Mouse (Mus musculus) testis, adult 2 months (tissue): ENCODE results near the gene Ulk1. TPM values are rescaled to one million over a fixed set of nuclear protein-coding genes. Genes with fewer than 3 reads are reported as not detected.
A peak's percentile ranks its signal among the peaks of the same experiment; 100 is the strongest.
"Not testable (repeated sequence)": the region's sequence is repeated elsewhere in the genome, so short reads cannot be mapped to it uniquely, and the experiment has no call there.

Source experiments
- H3K27ac ChIP-seq: fragments of 200-500 bp; 2 replicates; pipeline ENCODE4 v1.5.1; 2012; ENCODE audit warnings: low read depth, low read length; ENCODE audit not compliant: control insufficient read depth, insufficient read depth
- H3K27me3 ChIP-seq: fragments of 200-500 bp; 2 replicates; pipeline ENCODE4 v1.6.1; 2012; ENCODE audit warnings: mild to moderate bottlenecking, low read length, moderate library complexity; ENCODE audit not compliant: control insufficient read depth, insufficient read depth
- H3K36me3 ChIP-seq: fragments of 200-500 bp; 2 replicates; pipeline ENCODE4 v1.6.1; 2012; ENCODE audit warnings: mild to moderate bottlenecking, low read length; ENCODE audit not compliant: control insufficient read depth, insufficient read depth
- H3K4me1 ChIP-seq: fragments of 200-500 bp; 2 replicates; pipeline ENCODE4 v1.6.1; 2012; ENCODE audit warnings: low read length; ENCODE audit not compliant: control insufficient read depth, insufficient read depth
- H3K4me3 ChIP-seq: fragments of 200-500 bp; 2 replicates; pipeline ENCODE4 v1.5.1; 2012; ENCODE audit warnings: low read depth, mild to moderate bottlenecking, low read length, moderate library complexity, mixed read lengths; ENCODE audit not compliant: control insufficient read depth
- CTCF ChIP-seq: fragments of 200-500 bp; IDR thresholded peaks from 2 replicates; pipeline ENCODE4 v1.5.1; 2012; ENCODE audit warnings: low read depth, mild to moderate bottlenecking, inconsistent platforms, low read length, moderate library complexity; ENCODE audit not compliant: control insufficient read depth, insufficient read depth, insufficient replicate concordance
- POLR2A ChIP-seq: fragments of 200-500 bp; IDR thresholded peaks from 2 replicates; pipeline ENCODE4 v1.6.1; 2012; ENCODE audit warnings: low read depth, mild to moderate bottlenecking, inconsistent platforms, low read length, moderate library complexity; ENCODE audit not compliant: control insufficient read depth
- polyA plus RNA-seq: library from polyadenylated mRNA; depleted of rRNA; stranded (reverse); fragments of >200 nt; gene quantifications from 2 replicates; pipeline ENCODE4 v1.2.3, GENCODE M21; 2012

The Ulk1 gene
- polyA plus RNA-seq, 1 experiment = 15.4 TPM

GRCm38 (mm10) chr5:110774511-110774910, 35.4 kb downstream of the Ulk1 start:
- Histone ChIP-seq H3K4me1 (peaks cover 3% of the 10 kb centered on the region), H3K27ac (no peak overlapping the region), H3K27me3 (no peaks in the 10 kb centered on the region), H3K4me3 (no peak overlapping the region), H3K36me3 (no peaks in the 10 kb centered on the region)
- TF ChIP-seq CTCF = no peak
- TF ChIP-seq POLR2A = no peak

- H3K36me3 ChIP-seq, H3K27ac ChIP-seq, H3K4me3 ChIP-seq, H3K27me3 ChIP-seq, H3K4me1 ChIP-seq: not testable (repeated sequence)
Observed at GRCm38 (mm10) chr5:110772945-110773344, 37.0 kb downstream of the Ulk1 start.

- Histone ChIP-seq H3K4me1 (peaks cover 8% of the 10 kb centered on the region; the same call in 1 of the 2 replicates), H3K36me3 (no peaks in the 10 kb centered on the region; the same call in 1 of the 2 replicates), H3K4me3 (peak within 1 kb of the TSS; percentile 90), H3K27me3 (no peaks in the 10 kb centered on the region), H3K27ac (peak within 1 kb of the TSS; percentile 93)
- TF ChIP-seq POLR2A (peak; percentile 78), CTCF (peak; percentile 45; the same call in 1 of the 2 replicates)
Observed at GRCm38 (mm10) chr5:110770448-110771158, 39.3 kb downstream of the Ulk1 start, which contains the start of gene Ep400. TSS of gene Ep400 (minus strand) at chr5:110770717.

- H3K4me1 ChIP-seq = peaks cover 8% of the 10 kb centered on the region; the same call in 1 of the 2 replicates
- peak overlapping the region; percentile 90 for H3K4me3 ChIP-seq
- H3K36me3 ChIP-seq = no peaks in the 10 kb centered on the region; the same call in 1 of the 2 replicates
- no peak for TF ChIP-seq POLR2A
- TF ChIP-seq CTCF = no peak
- H3K27me3 ChIP-seq = no peaks in the 10 kb centered on the region
- H3K27ac ChIP-seq = peak overlapping the region; percentile 93
Observed at GRCm38 (mm10) chr5:110770031-110770445, 39.9 kb downstream of the Ulk1 start.

GRCm38 (mm10) chr5:110769272-110769671, 40.6 kb downstream of the Ulk1 start:
- no peaks in the 10 kb centered on the region; the same call in 1 of the 2 replicates for H3K36me3 ChIP-seq
- peak overlapping the region; percentile 90 for H3K4me3 ChIP-seq
- peak overlapping the region; percentile 93 for H3K27ac ChIP-seq
- TF ChIP-seq CTCF (no peak), POLR2A (no peak)
- H3K4me1 ChIP-seq = peaks cover 8% of the 10 kb centered on the region; the same call in 1 of the 2 replicates
- H3K27me3 ChIP-seq = no peaks in the 10 kb centered on the region

- TF ChIP-seq POLR2A = no peak
- TF ChIP-seq CTCF = no peak
- H3K4me1 ChIP-seq = peaks cover 4% of the 10 kb centered on the region; the same call in 1 of the 2 replicates
- H3K27me3 ChIP-seq = no peaks in the 10 kb centered on the region
- H3K36me3 ChIP-seq = no peaks in the 10 kb centered on the region; the same call in 1 of the 2 replicates
- H3K27ac ChIP-seq = no peak overlapping the region
- no peak overlapping the region for H3K4me3 ChIP-seq
Observed at GRCm38 (mm10) chr5:110763890-110764289, 46.0 kb downstream of the Ulk1 start.

GRCm38 (mm10) chr5:110745021-110745420, 64.9 kb downstream of the Ulk1 start:
- no peak overlapping the region for H3K4me3 ChIP-seq
- H3K27me3 ChIP-seq = no peaks in the 10 kb centered on the region
- no peak overlapping the region for H3K27ac ChIP-seq
- no peaks in the 10 kb centered on the region; the same call in 1 of the 2 replicates for H3K4me1 ChIP-seq
- H3K36me3 ChIP-seq = no peaks in the 10 kb centered on the region; the same call in none of the 2 replicates
- no peak for TF ChIP-seq CTCF
- TF ChIP-seq POLR2A = no peak
